11 mouse cellular contexts compared by ENCODE assay signal in genomic region chr2:135302483-135302882, GRCm38 (mm10).
"Had no signal": no experiment of that assay in that cellular context is flagged by ENCODE, and none has a peak within 500 bp of the region (broad histone marks: within the 10 kb centered on the region; RNA-seq: fewer than 3 reads in every experiment).

No protein-coding gene starts in this region.

- H3K9me3 ChIP-seq: limb, embryonic 13.5 days; midbrain, embryonic 10.5 days; neural tube, embryonic 15.5 days had no signal

- H3K4me2 ChIP-seq: limb, embryonic 13.5 days; neural tube, embryonic 15.5 days had no signal

- H3K27ac ChIP-seq: limb, embryonic 13.5 days; liver, embryonic 14.5 days; midbrain, embryonic 10.5 days; neural tube, embryonic 15.5 days had no signal

- H3K4me3 ChIP-seq: limb, embryonic 13.5 days; midbrain, embryonic 10.5 days; myocyte; neural tube, embryonic 15.5 days had no signal

- H3K36me3 ChIP-seq: limb, embryonic 13.5 days; midbrain, embryonic 10.5 days; neural tube, embryonic 15.5 days had no signal

- H3K27me3 ChIP-seq: limb, embryonic 13.5 days; neural tube, embryonic 15.5 days had no signal

- DNase-seq: kidney, postnatal 14 days; left cerebral cortex, postnatal 4 days; midbrain, embryonic 14.5 days; right cerebral cortex, adult 18-20 months; right cerebral cortex, postnatal 25 days; thymus, postnatal 14 days had no signal

- H3K9ac ChIP-seq: limb, embryonic 13.5 days; liver, embryonic 14.5 days; neural tube, embryonic 15.5 days had no signal

- H3K4me1 ChIP-seq: limb, embryonic 13.5 days had no signal
